Mouse (Mus musculus) CD4-positive, CD25-positive, alpha-beta regulatory T cell, adult 9 weeks (primary cell): Measurements from ENCODE around the gene Zfp944. TPM values are rescaled to one million over a fixed set of nuclear protein-coding genes. Genes with fewer than 3 reads are reported as not detected.

Experiments
- polyA plus RNA-seq: library from polyadenylated mRNA; unstranded; fragments of 100-300 nt; shearing (Covaris generic); gene quantifications from one replicate; pipeline ENCODE4 v1.2.1, GENCODE M21; 2017

The Zfp944 gene
- polyA plus RNA-seq: 15.5 TPM

DNA sequence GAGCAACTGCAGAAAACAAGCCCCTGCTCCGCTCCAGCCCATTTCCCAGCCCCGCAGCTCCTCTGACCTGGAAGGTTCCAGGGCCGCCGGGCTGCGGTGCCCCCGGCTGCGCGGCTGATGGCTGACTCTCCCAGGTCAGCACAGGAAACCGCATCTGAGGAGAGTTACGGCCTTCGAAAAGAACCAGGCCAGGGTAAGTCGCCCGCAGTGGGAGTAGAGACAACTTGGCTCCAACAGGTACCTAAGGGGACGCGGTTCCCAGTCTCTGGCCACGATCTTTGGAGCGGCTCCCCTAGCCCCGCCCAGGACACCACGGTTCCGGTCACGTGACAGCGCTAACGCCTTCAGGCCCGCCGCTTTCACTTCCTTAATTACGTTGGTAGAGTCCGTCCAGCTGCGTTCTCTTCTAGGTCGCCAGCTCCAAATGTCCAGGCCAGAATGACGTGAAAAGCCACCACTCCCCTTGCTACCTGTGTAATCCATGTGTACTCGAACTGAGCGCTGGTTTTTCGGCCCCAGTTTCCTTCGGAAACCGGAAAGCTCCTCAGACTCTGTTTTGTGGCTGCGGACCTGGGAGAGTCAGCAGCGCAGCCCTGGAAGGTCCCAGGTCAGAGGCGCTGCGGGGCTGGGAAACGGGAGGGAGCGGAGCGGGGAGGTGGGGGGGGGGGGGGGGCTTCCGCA, at the start of gene Zfp944, which contains the start of gene Zfp758:
Gene Zfp944 (minus strand): TSS at position 300 of the 681 bp plus-strand sequence.
Gene Zfp758 (plus strand): TSS at position 353 of the 681 bp plus-strand sequence.

GRCm38 (mm10) chr17:22314730-22315226, 46.4 kb downstream of the Zfp944 start, which contains the start of gene CT030661.1:
Gene CT030661.1 (minus strand): TSS chr17:22314837.

Other genes with a start within 250 kb of the Zfp944 start
- 2.1 TPM for gene Zfp947, start 195.2 kb downstream of the Zfp944 start, polyA plus RNA-seq
- gene Zfp994, start 135.8 kb downstream of the Zfp944 start, polyA plus RNA-seq: 5.6 TPM
- 17.0 TPM for gene CT030661.1, start 46.6 kb downstream of the Zfp944 start, polyA plus RNA-seq
- gene Zfp758, start 53 bp upstream of the Zfp944 start, polyA plus RNA-seq: 22.2 TPM
- gene Zfp946, start 62.8 kb upstream of the Zfp944 start, polyA plus RNA-seq: 3.2 TPM
- gene Vmn2r111, start 212.1 kb upstream of the Zfp944 start, polyA plus RNA-seq: not detected
- gene Vmn2r112, start 239.6 kb upstream of the Zfp944 start, polyA plus RNA-seq: not detected